Mouse (Mus musculus) midbrain, postnatal 0 days (tissue): ENCODE data around the gene Akt1s1. TPM values are rescaled to one million over a fixed set of nuclear protein-coding genes. Genes with fewer than 3 reads are reported as not detected.

Source experiments
- ATAC-seq: fragments of 200-750 bp; cut with Nextera tagmentation; 2 replicates; pipeline ENCODE4 v1.8.0; 2017; ENCODE audit warnings: moderate number of reproducible peaks, mild to moderate bottlenecking, moderate TSS enrichment, moderate library complexity; ENCODE audit not compliant: low FRiP score
- DNase-seq: peaks from one replicate; pipeline ENCODE4 v3.0.0-alpha.2; 2015; ENCODE audit warnings: low spot score
- H3K27ac ChIP-seq: fragments of 300-500 bp; sonication (generic); 2 replicates; pipeline ENCODE4 v1.5.1; 2014; ENCODE audit warnings: low read depth, mild to moderate bottlenecking, low read length, mixed read lengths
- H3K27me3 ChIP-seq: fragments of 300-500 bp; sonication (generic); 2 replicates; pipeline ENCODE4 v1.6.1; 2014; ENCODE audit warnings: low read length, control low read depth, mixed read lengths; ENCODE audit not compliant: insufficient read depth
- H3K36me3 ChIP-seq: fragments of 300-500 bp; sonication (generic); 2 replicates; pipeline ENCODE4 v1.6.1; 2014; ENCODE audit warnings: low read length, control low read depth, mixed read lengths; ENCODE audit not compliant: insufficient read depth
- H3K4me1 ChIP-seq: fragments of 300-500 bp; sonication (generic); 2 replicates; pipeline ENCODE4 v1.6.1; 2014; ENCODE audit warnings: mild to moderate bottlenecking, control low read depth, antibody characterized with exemption, low read length, mixed read lengths; ENCODE audit not compliant: insufficient read depth
- H3K4me2 ChIP-seq: fragments of 300-500 bp; sonication (generic); 2 replicates; pipeline ENCODE4 v1.6.1; 2014; ENCODE audit warnings: low read depth, mild to moderate bottlenecking, low read length, mixed read lengths; ENCODE audit not compliant: poor library complexity, severe bottlenecking
- H3K4me3 ChIP-seq: fragments of 300-500 bp; sonication (generic); 2 replicates; pipeline ENCODE4 v1.5.1; 2014; ENCODE audit warnings: low read depth, mild to moderate bottlenecking, low read length, moderate library complexity
- H3K9ac ChIP-seq: fragments of 300-500 bp; sonication (generic); replicated peaks from 2 replicates; pipeline ENCODE4 v1.6.1; 2014; ENCODE audit warnings: mild to moderate bottlenecking, low read length, moderate library complexity, mixed read lengths; ENCODE audit not compliant: poor library complexity, severe bottlenecking
- H3K9me3 ChIP-seq: fragments of 300-500 bp; sonication (generic); 2 replicates; pipeline ENCODE4 v1.6.1; 2016; ENCODE audit warnings: low read length, control low read depth
- CTCF ChIP-seq: IDR thresholded peaks from 2 replicates; pipeline ENCODE4 v1.5.1; 2016; ENCODE audit warnings: antibody characterized with exemption, mild to moderate bottlenecking
- WGBS: fragments of 180-500 bp; shearing (Covaris S2); extraction: QIAGEN DNeasy Blood & Tissue Kit; methylation state at CpG from one replicate; pipeline ENCODE4 v1.1.7; 2014; 5-methylcytosine and 5-hydroxymethylcytosine counted together
- polyA plus RNA-seq: library from polyadenylated mRNA; unstranded; fragments of >200 nt; fragmentation: Nextera tagmentation; extraction: Ambion mirVana; gene quantifications from 2 replicates; pipeline ENCODE4 v1.2.1, GENCODE M21; 2015
- total RNA-seq: library from RNA; depleted of rRNA; stranded (reverse); fragments of >200 nt; gene quantifications from 2 replicates; pipeline ENCODE4 v1.2.3, GENCODE M21; 2014

Gene Akt1s1
- total and polyA plus RNA-seq, 2 experiments from 2014 or later: 91.0 to 120 TPM

DNA sequence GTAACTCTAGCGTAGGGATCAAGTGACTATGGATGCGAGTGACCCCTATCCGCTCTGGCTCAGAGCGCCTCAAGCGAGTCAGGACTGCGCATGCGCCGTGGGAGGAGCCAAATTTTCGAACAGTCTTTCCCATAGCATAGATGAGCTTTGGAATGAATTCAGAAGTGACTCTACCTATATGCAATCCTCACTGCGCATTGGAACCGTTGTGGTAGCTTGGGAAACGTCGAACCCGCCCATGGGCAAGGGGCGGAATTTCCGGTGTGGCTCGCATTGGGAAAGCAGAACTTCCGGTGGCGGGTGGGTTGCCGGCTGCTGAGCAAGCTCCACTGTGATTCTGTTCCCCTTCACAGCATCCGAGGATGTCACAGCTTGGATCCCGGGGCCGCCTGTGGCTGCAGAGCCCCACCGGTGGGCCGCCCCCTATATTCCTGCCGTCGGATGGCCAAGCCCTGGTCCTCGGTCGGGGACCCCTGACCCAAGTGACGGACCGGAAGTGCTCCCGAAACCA, 8.3 kb downstream of the Akt1s1 start, which contains the start of gene Pnkp:
Gene Pnkp (plus strand): TSS at position 98 of the 511 bp plus-strand sequence.
- peak within 1 kb of the TSS; percentile 88 for H3K27ac ChIP-seq
- H3K36me3 ChIP-seq: peaks cover 9% of the 10 kb centered on the region
- TF ChIP-seq CTCF: peak; percentile 11; the same call in 1 of the 2 replicates
- no peaks in the 10 kb centered on the region for H3K27me3 ChIP-seq
- under 1% methylated on average over 32 of the region's 32 CpGs for WGBS
- peak; percentile 95 for DNase-seq
- H3K9me3 ChIP-seq: no peaks in the 10 kb centered on the region
- H3K4me1 ChIP-seq: peaks cover 11% of the 10 kb centered on the region; the same call in 1 of the 2 replicates
- H3K9ac ChIP-seq: peak within 1 kb of the TSS; percentile 85
- H3K4me3 ChIP-seq: peak within 1 kb of the TSS; percentile 61
- H3K4me2 ChIP-seq: peak within 1 kb of the TSS; percentile 72
- peak; percentile 72 for ATAC-seq

DNA sequence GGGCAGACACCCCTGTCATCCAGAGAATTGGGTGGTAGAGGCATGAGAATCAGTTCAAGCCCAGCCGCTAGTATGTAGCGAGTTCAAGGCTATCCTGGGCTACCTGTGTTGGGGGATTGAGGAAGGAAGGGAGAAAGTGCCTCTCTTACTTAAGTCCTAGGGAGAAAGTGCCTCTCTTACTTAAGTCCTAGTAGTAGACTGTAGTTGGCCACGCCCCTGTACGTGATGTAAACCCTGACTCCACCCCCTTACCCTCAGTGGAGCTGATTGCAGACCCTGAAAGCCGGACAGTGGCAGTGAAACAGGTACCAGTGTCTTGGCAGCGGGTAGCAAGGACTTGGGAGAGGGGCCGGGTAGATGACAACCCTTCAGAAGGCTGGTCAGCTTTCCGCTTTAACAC, 9.1 kb downstream of the Akt1s1 start:
- no peak for ATAC-seq
- peak overlapping the region; percentile 85 for H3K9ac ChIP-seq
- H3K36me3 ChIP-seq: peaks cover 14% of the 10 kb centered on the region
- WGBS: 29% methylated on average over 8 of the region's 8 CpGs
- DNase-seq: no peak
- peak overlapping the region; percentile 88 for H3K27ac ChIP-seq
- H3K4me1 ChIP-seq: peaks cover 11% of the 10 kb centered on the region; the same call in 1 of the 2 replicates
- no peaks in the 10 kb centered on the region for H3K27me3 ChIP-seq
- no peaks in the 10 kb centered on the region for H3K9me3 ChIP-seq
- H3K4me2 ChIP-seq: peak overlapping the region; percentile 72
- H3K4me3 ChIP-seq: peak overlapping the region; percentile 61
- TF ChIP-seq CTCF: no peak

DNA sequence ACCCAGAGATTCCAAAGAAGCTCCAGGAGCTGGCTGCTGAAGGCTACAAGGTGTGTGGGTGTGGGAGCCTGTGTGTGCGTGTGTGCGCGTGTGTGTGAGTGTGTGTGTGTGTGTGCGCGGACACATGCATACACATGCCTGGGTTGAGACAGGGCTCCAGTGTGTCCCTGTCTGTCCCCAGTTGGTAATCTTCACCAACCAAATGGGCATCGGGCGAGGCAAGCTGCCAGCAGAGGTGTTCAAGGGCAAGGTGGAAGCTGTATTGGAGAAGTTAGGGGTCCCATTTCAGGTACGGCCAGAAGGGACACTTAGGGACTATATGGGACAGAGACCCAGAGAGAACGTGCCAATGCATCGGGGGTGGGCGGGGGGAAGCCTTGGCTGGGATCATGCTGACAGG, 11.1 kb downstream of the Akt1s1 start:
- 91% methylated on average over 11 of the region's 11 CpGs for WGBS
- no peak overlapping the region for H3K4me2 ChIP-seq
- H3K27me3 ChIP-seq: no peaks in the 10 kb centered on the region
- DNase-seq (no peak), ATAC-seq (no peak)
- H3K9me3 ChIP-seq: no peaks in the 10 kb centered on the region
- peaks cover 11% of the 10 kb centered on the region; the same call in 1 of the 2 replicates for H3K4me1 ChIP-seq
- no peak for TF ChIP-seq CTCF
- H3K4me3 ChIP-seq: no peak overlapping the region
- peaks cover 31% of the 10 kb centered on the region for H3K36me3 ChIP-seq
- no peak overlapping the region for H3K27ac ChIP-seq
- no peak overlapping the region for H3K9ac ChIP-seq

DNA sequence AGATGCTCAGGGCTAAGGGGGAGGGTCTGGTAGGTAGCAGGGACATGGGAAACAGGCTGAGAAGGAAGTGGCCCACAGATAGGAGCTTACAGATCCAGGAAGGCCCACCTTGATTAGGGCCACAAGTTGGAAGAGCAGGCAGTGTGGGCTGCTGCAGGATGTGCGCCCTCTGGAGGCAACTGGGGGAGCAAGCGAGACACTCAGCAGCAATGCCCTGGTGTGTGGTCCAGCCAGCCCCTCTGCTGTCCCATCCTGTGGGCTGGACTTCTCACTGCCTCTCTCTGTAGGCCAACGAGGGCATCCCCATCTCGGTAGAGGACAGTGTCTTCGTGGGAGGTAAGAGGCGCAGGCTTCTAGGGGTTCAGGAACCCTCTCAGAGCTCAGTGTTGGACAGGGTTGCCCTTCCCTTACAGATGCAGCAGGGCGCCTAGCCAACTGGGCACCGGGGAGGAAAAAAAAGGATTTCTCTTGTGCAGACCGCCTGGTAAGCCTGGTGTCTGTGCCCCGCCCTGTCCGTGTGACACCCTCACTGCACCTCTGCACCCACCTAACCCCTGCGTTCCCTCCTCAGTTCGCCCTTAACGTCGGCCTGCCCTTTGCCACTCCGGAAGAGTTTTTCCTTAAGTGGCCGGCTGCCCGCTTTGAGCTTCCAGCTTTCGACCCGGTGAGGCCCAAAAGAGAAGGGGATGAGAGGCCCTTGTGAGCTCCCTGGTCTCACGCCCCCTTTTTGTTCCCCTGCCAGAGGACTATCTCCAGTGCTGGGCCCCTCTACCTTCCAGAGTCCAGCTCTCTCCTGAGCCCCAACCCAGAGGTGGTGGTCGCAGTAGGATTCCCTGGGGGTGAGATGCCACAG, 12.0 kb downstream of the Akt1s1 start:
- Histone ChIP-seq H3K4me3 (no peak overlapping the region), H3K4me1 (peaks cover 11% of the 10 kb centered on the region; the same call in 1 of the 2 replicates), H3K27ac (no peak overlapping the region; the same call in 1 of the 2 replicates), H3K27me3 (no peaks in the 10 kb centered on the region), H3K36me3 (peaks cover 35% of the 10 kb centered on the region), H3K9me3 (no peaks in the 10 kb centered on the region), H3K4me2 (no peak overlapping the region), H3K9ac (no peak overlapping the region)
- peak; percentile 89 for TF ChIP-seq CTCF
- peak; percentile 72 for DNase-seq
- WGBS: 54% methylated on average over 22 of the region's 22 CpGs
- ATAC-seq: peak; percentile 35; the same call in 1 of the 2 replicates

DNA sequence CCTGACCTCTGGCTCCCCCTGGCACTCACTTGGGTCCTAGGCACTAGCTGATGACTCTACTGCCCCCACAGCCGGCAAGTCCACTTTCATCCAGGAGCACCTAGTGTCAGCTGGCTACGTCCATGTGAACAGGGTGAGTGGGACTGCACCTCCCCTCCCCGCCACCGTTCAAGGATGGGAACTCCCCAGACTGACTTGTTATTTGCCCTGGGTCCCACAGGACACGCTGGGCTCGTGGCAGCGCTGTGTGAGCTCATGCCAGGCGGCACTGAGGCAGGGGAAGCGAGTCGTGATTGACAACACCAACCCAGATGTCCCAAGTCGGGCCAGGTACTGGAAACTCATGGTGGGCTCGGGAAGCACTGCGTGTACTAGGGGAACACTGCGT, 12.6 kb downstream of the Akt1s1 start:
- Histone ChIP-seq H3K4me1 (peaks cover 15% of the 10 kb centered on the region; the same call in 1 of the 2 replicates), H3K36me3 (peaks cover 37% of the 10 kb centered on the region), H3K27ac (no peak overlapping the region), H3K27me3 (no peaks in the 10 kb centered on the region), H3K4me2 (no peak overlapping the region), H3K4me3 (no peak overlapping the region), H3K9me3 (no peaks in the 10 kb centered on the region), H3K9ac (no peak overlapping the region)
- WGBS: 73% methylated on average over 14 of the region's 14 CpGs
- ATAC-seq (no peak), DNase-seq (no peak)
- no peak for TF ChIP-seq CTCF

DNA sequence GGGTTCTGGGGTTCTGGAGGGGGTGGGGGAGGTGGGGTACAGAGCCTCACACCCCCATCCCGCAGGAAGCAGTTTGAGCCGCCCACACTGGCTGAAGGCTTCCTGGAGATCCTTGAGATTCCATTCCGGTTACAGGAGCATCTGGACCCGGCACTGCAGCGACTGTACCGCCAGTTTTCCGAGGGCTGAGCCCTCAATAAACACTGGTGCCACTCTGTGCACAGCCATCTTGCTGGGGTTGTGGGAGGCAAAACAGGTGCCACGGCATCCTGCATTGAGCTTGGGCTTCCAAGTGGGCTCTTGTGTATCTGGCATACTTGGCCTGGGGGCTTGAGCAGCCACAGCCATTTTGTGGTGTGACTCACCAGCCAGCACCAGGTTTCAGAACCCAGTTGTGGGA, 13.6 kb downstream of the Akt1s1 start:
- H3K4me1 ChIP-seq: peaks cover 21% of the 10 kb centered on the region; the same call in 1 of the 2 replicates
- DNase-seq: no peak
- no peak overlapping the region for H3K27ac ChIP-seq
- ATAC-seq: no peak
- H3K27me3 ChIP-seq: no peaks in the 10 kb centered on the region
- no peaks in the 10 kb centered on the region for H3K9me3 ChIP-seq
- no peak overlapping the region for H3K4me3 ChIP-seq
- TF ChIP-seq CTCF: no peak
- 89% methylated on average over 8 of the region's 8 CpGs for WGBS
- no peak overlapping the region for H3K4me2 ChIP-seq
- H3K9ac ChIP-seq: no peak overlapping the region
- H3K36me3 ChIP-seq: peaks cover 38% of the 10 kb centered on the region
